Mouse (Mus musculus) ES-E14 (cell line): Measurements from ENCODE around the gene Dnaaf1.

Source experiments
- CHD2 ChIP-seq: IDR thresholded peaks from 2 replicates; pipeline ENCODE4 v1.6.1; 2014; ENCODE audit warnings: mild to moderate bottlenecking, low read depth, low read length, inconsistent platforms
- MAFK ChIP-seq: IDR thresholded peaks from 2 replicates; pipeline ENCODE4 v1.6.1; 2014; ENCODE audit warnings: mild to moderate bottlenecking, low read depth, low read length, inconsistent platforms; ENCODE audit not compliant: insufficient read depth
- ZC3H11A ChIP-seq: IDR thresholded peaks from 2 replicates; pipeline ENCODE4 v1.6.1; 2012; ENCODE audit warnings: low read depth, mild to moderate bottlenecking, inconsistent platforms, low read length, borderline replicate concordance

GRCm38 (mm10) chr8:119604398-119604803, 29.4 kb downstream of the Dnaaf1 start:
- TF ChIP-seq CHD2 (no peak), ZC3H11A (no peak), MAFK (no peak)
